Mouse (Mus musculus): ENCODE measurements at regions not wholly inside any gene's neighbourhood (a gene's known extent, or its start where the extent isn't known, plus 50 kb on each side); places are given as distances from the start of the nearest gene placed in this dataset.
"Not testable (repeated sequence)": the region's sequence is repeated elsewhere in the genome, so short reads cannot be mapped to it uniquely, and the experiment has no call there.

DNA sequence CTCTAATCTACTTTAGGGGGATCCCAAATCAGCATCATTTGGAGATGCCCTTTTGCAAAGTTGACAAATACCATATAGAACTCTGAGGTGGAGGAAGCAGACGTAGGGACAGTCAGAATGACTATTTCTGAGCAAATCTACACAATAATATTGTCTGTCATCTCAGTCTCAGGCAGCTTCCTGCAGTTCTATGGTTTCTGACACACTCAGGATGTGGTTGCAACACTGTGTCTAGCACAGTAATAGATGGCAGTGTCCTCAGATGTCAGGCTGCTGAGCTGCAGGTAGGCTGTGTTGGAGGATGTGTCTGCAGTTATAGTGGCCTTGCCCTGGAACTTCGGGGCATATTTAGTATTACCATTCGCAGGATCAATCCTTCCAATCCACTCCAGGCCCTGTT, 515.9 kb downstream of the Adam6a start:
- Histone ChIP-seq H3K27ac (no peak overlapping the region), H3K4me2 (ENCODE audit: low read depth, low read length) (no peak overlapping the region), H3K36me3 (ENCODE audit: insufficient read depth, low read length) (no peaks in the 10 kb centered on the region), H3K9ac (replicated peaks; ENCODE audit: low read length) (no peak overlapping the region), H3K9me3 (ENCODE audit: low read length) (0 out of 2 replicates have a peak, but pooled peaks cover 2% of the 10 kb centered on the region), H3K4me1 (ENCODE audit: insufficient read depth, low read length) (no peaks in the 10 kb centered on the region), H3K27me3 (ENCODE audit: insufficient read depth, low read length) (no peaks in the 10 kb centered on the region), H3K4me3 (ENCODE audit: low read length) (no peak overlapping the region)
- no peak for TF ChIP-seq CTCF (IDR thresholded peaks at IDR 0.05; ENCODE audit: low read depth)
- DNase-seq (ENCODE audit: low spot score), result no peak
- WGBS, result 54% methylated on average over 3 of the region's 3 CpGs
- no peak for ATAC-seq

DNA sequence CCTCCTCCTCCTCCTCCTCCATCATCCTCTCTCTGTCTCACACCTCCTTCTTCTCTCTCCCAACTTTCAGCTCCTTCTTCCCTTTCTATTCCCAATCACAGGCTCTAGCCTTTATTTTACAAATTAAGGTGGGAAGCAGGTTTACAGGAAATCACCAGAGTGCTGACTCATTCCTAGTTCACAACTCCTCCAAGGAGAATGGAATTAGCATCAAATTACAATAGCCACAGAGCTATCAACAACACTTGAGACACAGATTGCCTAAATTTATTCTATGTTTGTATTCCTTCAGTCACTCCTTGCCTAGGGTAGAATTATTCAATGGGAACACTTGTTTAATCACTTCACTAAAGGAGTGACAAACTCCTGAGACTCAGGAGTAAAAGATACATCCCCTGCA, 523.5 kb downstream of the Adam6a start:
- H3K9me3 ChIP-seq (ENCODE audit: low read length), result peaks cover 13% of the 10 kb centered on the region; the same call in 1 of the 2 replicates
- DNase-seq (ENCODE audit: low spot score) (no peak), ATAC-seq (no peak)
- no peak for TF ChIP-seq CTCF (IDR thresholded peaks at IDR 0.05; ENCODE audit: low read depth)
- H3K4me2 ChIP-seq (ENCODE audit: low read depth, low read length), result no peak overlapping the region
- H3K36me3 ChIP-seq (ENCODE audit: insufficient read depth, low read length), result no peaks in the 10 kb centered on the region
- H3K27ac ChIP-seq, result no peak overlapping the region
- H3K4me3 ChIP-seq (ENCODE audit: low read length), result no peak overlapping the region
- no peaks in the 10 kb centered on the region for H3K27me3 ChIP-seq (ENCODE audit: insufficient read depth, low read length)
- no peak overlapping the region for H3K9ac ChIP-seq (replicated peaks; ENCODE audit: low read length)
- no peaks in the 10 kb centered on the region for H3K4me1 ChIP-seq (ENCODE audit: insufficient read depth, low read length)

- H3K4me3 ChIP-seq (ENCODE audit: low read length); H3K27ac ChIP-seq; H3K27me3 ChIP-seq (ENCODE audit: insufficient read depth, low read length); ATAC-seq; H3K9ac ChIP-seq (replicated peaks; ENCODE audit: low read length); H3K36me3 ChIP-seq (ENCODE audit: insufficient read depth, low read length); H3K4me1 ChIP-seq (ENCODE audit: insufficient read depth, low read length); DNase-seq (ENCODE audit: low spot score); H3K4me2 ChIP-seq (ENCODE audit: low read depth, low read length): not testable (repeated sequence)
- H3K9me3 ChIP-seq (ENCODE audit: low read length), result peaks cover 12% of the 10 kb centered on the region; the same call in 1 of the 2 replicates
- WGBS, result 76% methylated on average over 4 of the region's 4 CpGs
Measured at GRCm38 (mm10) chr12:114108731-114109130, 565.0 kb downstream of the Adam6a start.

GRCm38 (mm10) chr12:114134897-114135296, 591.2 kb downstream of the Adam6a start:
- no peak overlapping the region for H3K4me3 ChIP-seq (ENCODE audit: low read length)
- ATAC-seq (no peak), DNase-seq (ENCODE audit: low spot score) (no peak)
- TF ChIP-seq CTCF (IDR thresholded peaks at IDR 0.05; ENCODE audit: low read depth), result no peak
- no peak overlapping the region for H3K9ac ChIP-seq (replicated peaks; ENCODE audit: low read length)
- H3K9me3 ChIP-seq (ENCODE audit: low read length), result peaks cover 12% of the 10 kb centered on the region
- no peak overlapping the region for H3K27ac ChIP-seq
- no peaks in the 10 kb centered on the region for H3K36me3 ChIP-seq (ENCODE audit: insufficient read depth, low read length)
- no peak overlapping the region for H3K4me2 ChIP-seq (ENCODE audit: low read depth, low read length)
- 45% methylated on average over 1 of the region's 1 CpGs for WGBS
- H3K27me3 ChIP-seq (ENCODE audit: insufficient read depth, low read length), result no peaks in the 10 kb centered on the region
- H3K4me1 ChIP-seq (ENCODE audit: insufficient read depth, low read length), result no peaks in the 10 kb centered on the region

DNA sequence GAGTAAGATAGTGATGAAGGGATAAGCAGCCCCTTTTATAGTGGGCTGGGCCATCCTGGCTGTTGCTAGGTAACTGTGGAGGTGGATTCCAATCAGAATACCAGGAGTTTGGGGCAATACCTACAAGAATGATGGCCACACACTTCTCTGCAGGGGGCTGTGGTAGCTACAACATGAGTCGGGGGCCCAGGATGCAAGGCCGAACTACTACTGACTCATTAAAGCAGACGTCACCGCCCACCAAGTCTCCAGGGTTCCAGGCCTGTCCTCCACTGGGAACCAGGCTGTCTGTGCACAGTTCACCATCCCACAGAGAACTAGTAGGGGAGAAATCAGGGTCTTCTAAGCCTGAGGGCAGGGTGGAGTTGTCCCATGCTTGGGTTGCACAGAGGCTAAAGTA, 605.1 kb downstream of the Adam6a start:
- Histone ChIP-seq H3K4me2 (ENCODE audit: low read depth, low read length) (no peak overlapping the region), H3K9me3 (ENCODE audit: low read length) (peaks cover 27% of the 10 kb centered on the region), H3K27ac (no peak overlapping the region), H3K4me1 (ENCODE audit: insufficient read depth, low read length) (no peaks in the 10 kb centered on the region), H3K9ac (replicated peaks; ENCODE audit: low read length) (no peak overlapping the region), H3K36me3 (ENCODE audit: insufficient read depth, low read length) (no peaks in the 10 kb centered on the region), H3K4me3 (ENCODE audit: low read length) (no peak overlapping the region), H3K27me3 (ENCODE audit: insufficient read depth, low read length) (no peaks in the 10 kb centered on the region)
- ATAC-seq, result no peak
- 80% methylated on average over 4 of the region's 4 CpGs for WGBS
- no peak for DNase-seq (ENCODE audit: low spot score)
- no peak for TF ChIP-seq CTCF (IDR thresholded peaks at IDR 0.05; ENCODE audit: low read depth)

DNA sequence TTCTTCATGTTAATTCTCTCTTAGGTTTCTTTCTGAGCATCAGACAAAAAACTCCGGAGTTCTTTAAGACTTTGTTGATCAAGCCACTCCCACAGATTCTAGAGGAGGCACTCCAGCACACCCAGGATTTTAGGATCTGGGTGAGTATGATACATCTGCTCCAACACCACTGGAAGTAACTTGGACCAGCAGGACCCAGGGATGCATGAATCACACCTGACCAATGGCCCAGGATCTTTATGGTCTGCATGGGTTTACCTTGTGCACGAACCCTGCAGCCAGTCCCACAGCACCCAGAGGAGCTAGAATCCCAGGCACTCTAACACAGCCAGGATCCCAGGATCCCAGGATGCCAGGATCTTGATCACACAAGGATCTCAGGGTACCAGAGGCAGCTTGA, 628.6 kb downstream of the Adam6a start:
- WGBS, result 68% methylated on average over 2 of the region's 2 CpGs
- H3K36me3 ChIP-seq (ENCODE audit: insufficient read depth, low read length), result no peaks in the 10 kb centered on the region
- no peaks in the 10 kb centered on the region for H3K4me1 ChIP-seq (ENCODE audit: insufficient read depth, low read length)
- H3K9me3 ChIP-seq (ENCODE audit: low read length), result peaks cover 11% of the 10 kb centered on the region
- H3K4me3 ChIP-seq (ENCODE audit: low read length), result no peak overlapping the region
- H3K9ac ChIP-seq (replicated peaks; ENCODE audit: low read length), result no peak overlapping the region
- no peak for TF ChIP-seq CTCF (IDR thresholded peaks at IDR 0.05; ENCODE audit: low read depth)
- DNase-seq (ENCODE audit: low spot score) (no peak), ATAC-seq (no peak)
- H3K27me3 ChIP-seq (ENCODE audit: insufficient read depth, low read length), result no peaks in the 10 kb centered on the region
- H3K27ac ChIP-seq, result no peak overlapping the region
- no peak overlapping the region for H3K4me2 ChIP-seq (ENCODE audit: low read depth, low read length)

- Histone ChIP-seq H3K27ac (no peak overlapping the region), H3K4me1 (ENCODE audit: insufficient read depth, low read length) (no peaks in the 10 kb centered on the region), H3K9me3 (ENCODE audit: low read length) (peaks cover 28% of the 10 kb centered on the region), H3K27me3 (ENCODE audit: insufficient read depth, low read length) (no peaks in the 10 kb centered on the region), H3K36me3 (ENCODE audit: insufficient read depth, low read length) (no peaks in the 10 kb centered on the region), H3K9ac (replicated peaks; ENCODE audit: low read length) (no peak overlapping the region), H3K4me2 (ENCODE audit: low read depth, low read length) (no peak overlapping the region), H3K4me3 (ENCODE audit: low read length) (no peak overlapping the region)
- TF ChIP-seq CTCF (IDR thresholded peaks at IDR 0.05; ENCODE audit: low read depth), result no peak
- WGBS, result 52% methylated on average over 1 of the region's 1 CpGs
- no peak for ATAC-seq
- DNase-seq (ENCODE audit: low spot score), result no peak
Measured at GRCm38 (mm10) chr12:114199521-114199920, 655.8 kb downstream of the Adam6a start.
